Mouse (Mus musculus) limb, embryonic 10.5 days (tissue): ENCODE measurements at regions not wholly inside any gene's neighbourhood (a gene's known extent, or its start where the extent isn't known, plus 50 kb on each side); places are given as distances from the start of the nearest gene placed in this dataset.

Source experiments
- DNase-seq: peaks from one replicate; pipeline ENCODE4 v3.0.0-alpha.2; 2017; ENCODE audit warnings: low spot score
- H3K27ac ChIP-seq: fragments of 300-500 bp; sonication (generic); 2 replicates; pipeline ENCODE4 v1.5.1; 2016; ENCODE audit warnings: mild to moderate bottlenecking
- H3K27me3 ChIP-seq: fragments of 300-500 bp; sonication (generic); 2 replicates; pipeline ENCODE4 v1.6.1; 2016; ENCODE audit warnings: low read depth, mild to moderate bottlenecking; ENCODE audit not compliant: poor library complexity, severe bottlenecking
- H3K36me3 ChIP-seq: fragments of 300-500 bp; sonication (generic); 2 replicates; pipeline ENCODE4 v1.6.1; 2016; ENCODE audit warnings: mild to moderate bottlenecking, moderate library complexity
- H3K4me1 ChIP-seq: fragments of 300-500 bp; sonication (generic); 2 replicates; pipeline ENCODE4 v1.6.1; 2016
- H3K4me3 ChIP-seq: fragments of 300-500 bp; sonication (generic); 2 replicates; pipeline ENCODE4 v1.5.1; 2016; ENCODE audit warnings: mild to moderate bottlenecking, moderate library complexity
- H3K9me3 ChIP-seq: fragments of 300-500 bp; sonication (generic); replicated peaks from 2 replicates; pipeline ENCODE4 v1.6.1; 2016; ENCODE audit warnings: mild to moderate bottlenecking
- WGBS: fragments of 180-500 bp; shearing (Covaris S2); methylation state at CpG from one replicate; pipeline ENCODE4 v1.1.7; 2016; 5-methylcytosine and 5-hydroxymethylcytosine counted together

DNA sequence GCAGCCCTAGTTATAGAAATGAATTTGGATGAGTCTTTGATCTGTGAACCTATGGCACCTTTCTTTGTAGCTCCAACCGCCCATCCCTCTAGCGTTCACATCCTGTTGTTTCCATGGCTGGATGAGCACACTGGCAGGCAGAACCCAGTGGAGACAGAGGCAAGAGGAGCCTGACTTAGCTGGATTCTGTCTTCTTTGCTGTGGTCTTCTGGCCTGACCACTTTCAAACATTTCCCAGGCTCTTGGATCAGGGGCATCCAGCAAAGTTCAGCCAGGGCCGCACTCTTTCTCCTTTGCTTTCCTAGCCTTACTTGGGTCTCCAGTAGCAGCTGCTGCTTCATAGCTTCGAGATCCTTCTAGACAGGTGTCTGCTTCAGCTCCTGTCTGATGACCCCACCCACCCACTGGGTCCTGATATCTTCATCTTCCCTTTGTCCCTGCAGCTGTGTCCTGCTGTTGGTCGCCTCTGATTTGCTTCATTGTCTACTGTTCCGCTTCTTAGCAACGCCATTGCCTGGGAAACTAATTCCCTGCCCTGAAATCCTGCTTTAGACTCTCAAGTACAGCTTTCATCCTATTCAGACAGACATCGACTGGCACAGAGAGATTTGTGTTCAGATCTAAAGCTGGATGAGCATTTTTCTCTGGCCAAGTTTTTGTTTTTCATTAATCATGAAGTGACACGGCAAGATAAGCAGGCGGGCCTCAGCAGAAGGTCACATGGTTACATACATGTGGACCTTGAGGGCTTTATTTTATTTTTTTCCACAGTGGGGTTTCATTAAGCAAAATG lies 153.6 kb upstream of the Tnp1 start:
- Histone ChIP-seq H3K36me3 (no peaks in the 10 kb centered on the region), H3K4me1 (peaks cover 19% of the 10 kb centered on the region), H3K9me3 (0 out of 2 replicates have a peak, but pooled peaks cover 2% of the 10 kb centered on the region), H3K27me3 (no peaks in the 10 kb centered on the region), H3K27ac (peak overlapping the region; percentile 10; the same call in 1 of the 2 replicates), H3K4me3 (no peak overlapping the region)
- WGBS = 76% methylated on average over 10 of the region's 10 CpGs
- DNase-seq = no peak

- Histone ChIP-seq H3K27ac (no peak overlapping the region), H3K27me3 (no peaks in the 10 kb centered on the region), H3K9me3 (no peaks in the 10 kb centered on the region), H3K36me3 (no peaks in the 10 kb centered on the region), H3K4me1 (no peaks in the 10 kb centered on the region), H3K4me3 (no peak overlapping the region)
- DNase-seq = no peak
- 97% methylated on average over 3 of the region's 3 CpGs for WGBS
Measured at GRCm38 (mm10) chr1:73160199-73160598, 144.5 kb upstream of the Tnp1 start.

GRCm38 (mm10) chr1:73159405-73159976 lies 143.8 kb upstream of the Tnp1 start:
- Histone ChIP-seq H3K4me3 (no peak overlapping the region), H3K27ac (peak overlapping the region; percentile 28; the same call in 1 of the 2 replicates), H3K27me3 (no peaks in the 10 kb centered on the region), H3K4me1 (no peaks in the 10 kb centered on the region), H3K36me3 (no peaks in the 10 kb centered on the region), H3K9me3 (no peaks in the 10 kb centered on the region)
- 88% methylated on average over 7 of the region's 7 CpGs for WGBS
- no peak for DNase-seq

GRCm38 (mm10) chr1:73153438-73154097 lies 137.9 kb upstream of the Tnp1 start:
- no peak overlapping the region for H3K4me3 ChIP-seq
- peaks cover 11% of the 10 kb centered on the region for H3K4me1 ChIP-seq
- no peaks in the 10 kb centered on the region for H3K27me3 ChIP-seq
- no peak for DNase-seq
- H3K9me3 ChIP-seq = no peaks in the 10 kb centered on the region
- 0 out of 2 replicates have a peak overlapping the region, but pooled peaks have one; percentile 42 for H3K27ac ChIP-seq
- 84% methylated on average over 9 of the region's 9 CpGs for WGBS
- H3K36me3 ChIP-seq = no peaks in the 10 kb centered on the region

DNA sequence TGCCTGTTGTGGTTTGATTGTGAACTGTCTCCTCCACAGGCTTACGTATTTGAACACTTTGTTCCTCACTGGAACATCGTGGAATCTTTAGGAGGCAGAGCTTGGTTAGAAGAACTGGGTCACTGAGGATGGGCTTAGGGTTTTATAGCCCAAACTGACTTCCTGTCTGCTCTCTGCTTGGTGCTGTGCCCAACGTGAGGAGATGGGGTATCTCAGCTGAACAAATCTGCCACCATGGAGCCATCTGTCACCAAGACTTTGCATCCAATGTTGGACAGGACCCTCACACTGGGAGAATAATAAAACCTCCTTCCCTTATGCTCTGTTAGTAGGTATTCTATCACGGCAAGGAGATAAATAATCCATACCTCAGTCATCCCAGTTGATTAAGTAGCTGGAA lies 134.2 kb upstream of the Tnp1 start:
- H3K27me3 ChIP-seq = no peaks in the 10 kb centered on the region
- H3K36me3 ChIP-seq = no peaks in the 10 kb centered on the region
- no peak for DNase-seq
- no peak overlapping the region for H3K27ac ChIP-seq
- H3K4me3 ChIP-seq = no peak overlapping the region
- no peaks in the 10 kb centered on the region for H3K9me3 ChIP-seq
- 83% methylated on average over 4 of the region's 4 CpGs for WGBS
- peaks cover 11% of the 10 kb centered on the region for H3K4me1 ChIP-seq

GRCm38 (mm10) chr1:73142845-73143244 lies 127.1 kb upstream of the Tnp1 start:
- H3K36me3 ChIP-seq = no peaks in the 10 kb centered on the region
- no peak overlapping the region for H3K27ac ChIP-seq
- no peaks in the 10 kb centered on the region for H3K27me3 ChIP-seq
- DNase-seq = no peak
- no peaks in the 10 kb centered on the region for H3K9me3 ChIP-seq
- H3K4me3 ChIP-seq = no peak overlapping the region
- WGBS = 92% methylated on average over 8 of the region's 8 CpGs
- H3K4me1 ChIP-seq = peaks cover 7% of the 10 kb centered on the region

DNA sequence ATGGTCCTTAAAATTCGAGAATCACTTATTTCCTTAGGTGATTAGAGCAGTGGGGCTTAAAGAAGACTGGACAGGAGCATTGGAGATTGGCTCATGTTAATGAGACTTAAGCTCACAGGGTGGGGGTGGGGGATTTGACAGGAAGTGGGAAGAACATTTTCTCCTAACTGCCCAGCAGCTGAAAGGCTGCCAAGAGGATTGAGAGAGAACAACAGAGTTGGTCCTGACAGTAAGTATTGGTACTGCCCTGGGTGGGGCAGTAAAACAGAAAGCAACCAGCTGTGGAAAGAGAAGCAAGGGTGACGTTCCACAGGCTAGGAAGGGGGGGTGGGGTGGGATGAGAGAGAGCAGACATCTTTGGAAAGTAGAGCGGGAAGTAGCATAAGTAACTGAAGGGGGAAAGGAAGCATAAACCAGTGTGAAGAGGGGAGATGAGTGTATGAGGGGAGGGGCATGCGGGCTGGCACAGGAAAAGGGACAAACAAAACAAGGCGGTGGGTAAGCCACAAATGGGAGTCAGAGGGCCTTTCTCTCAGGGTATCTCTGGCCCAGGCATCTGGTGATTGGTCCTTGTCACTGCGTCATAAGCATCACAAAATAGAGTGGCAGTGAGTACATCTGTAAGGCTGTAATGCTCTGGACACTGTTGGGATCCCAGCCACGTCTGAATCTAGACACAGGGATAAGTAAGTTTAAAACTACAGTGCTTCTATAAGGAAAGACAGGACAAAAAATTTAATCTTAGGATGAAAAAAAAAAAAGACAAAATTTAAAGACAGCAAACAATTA lies 125.0 kb upstream of the Tnp1 start:
- no peaks in the 10 kb centered on the region for H3K9me3 ChIP-seq
- no peak overlapping the region for H3K27ac ChIP-seq
- DNase-seq = no peak
- peaks cover 7% of the 10 kb centered on the region for H3K4me1 ChIP-seq
- WGBS = 66% methylated on average over 7 of the region's 7 CpGs
- no peaks in the 10 kb centered on the region for H3K36me3 ChIP-seq
- H3K27me3 ChIP-seq = no peaks in the 10 kb centered on the region
- no peak overlapping the region for H3K4me3 ChIP-seq

GRCm38 (mm10) chr1:73130215-73130861 lies 114.6 kb upstream of the Tnp1 start:
- Histone ChIP-seq H3K27ac (no peak overlapping the region), H3K36me3 (no peaks in the 10 kb centered on the region), H3K27me3 (no peaks in the 10 kb centered on the region), H3K4me1 (peaks cover 7% of the 10 kb centered on the region; the same call in 1 of the 2 replicates), H3K4me3 (no peak overlapping the region), H3K9me3 (no peaks in the 10 kb centered on the region)
- no peak for DNase-seq
- 51% methylated on average over 4 of the region's 4 CpGs for WGBS

- DNase-seq = no peak
- H3K27ac ChIP-seq = no peak overlapping the region
- no peaks in the 10 kb centered on the region for H3K27me3 ChIP-seq
- no peaks in the 10 kb centered on the region for H3K36me3 ChIP-seq
- no peaks in the 10 kb centered on the region for H3K9me3 ChIP-seq
- WGBS = 89% methylated on average over 9 of the region's 9 CpGs
- no peak overlapping the region for H3K4me3 ChIP-seq
- H3K4me1 ChIP-seq = peaks cover 2% of the 10 kb centered on the region; the same call in 1 of the 2 replicates
Measured at GRCm38 (mm10) chr1:73123012-73123411, 107.3 kb upstream of the Tnp1 start.

GRCm38 (mm10) chr1:73118661-73119060 lies 103.0 kb upstream of the Tnp1 start:
- H3K9me3 ChIP-seq = no peaks in the 10 kb centered on the region
- H3K4me3 ChIP-seq = no peak overlapping the region
- no peak for DNase-seq
- H3K36me3 ChIP-seq = no peaks in the 10 kb centered on the region
- 79% methylated on average over 6 of the region's 6 CpGs for WGBS
- no peaks in the 10 kb centered on the region for H3K27me3 ChIP-seq
- peaks cover 10% of the 10 kb centered on the region for H3K4me1 ChIP-seq
- no peak overlapping the region for H3K27ac ChIP-seq

- Histone ChIP-seq H3K27me3 (no peaks in the 10 kb centered on the region), H3K4me3 (no peak overlapping the region), H3K36me3 (no peaks in the 10 kb centered on the region), H3K9me3 (no peaks in the 10 kb centered on the region), H3K27ac (no peak overlapping the region), H3K4me1 (peaks cover 10% of the 10 kb centered on the region)
- no peak for DNase-seq
- WGBS = 42% methylated on average over 2 of the region's 2 CpGs
Measured at GRCm38 (mm10) chr1:73116526-73116925, 100.8 kb upstream of the Tnp1 start.

DNA sequence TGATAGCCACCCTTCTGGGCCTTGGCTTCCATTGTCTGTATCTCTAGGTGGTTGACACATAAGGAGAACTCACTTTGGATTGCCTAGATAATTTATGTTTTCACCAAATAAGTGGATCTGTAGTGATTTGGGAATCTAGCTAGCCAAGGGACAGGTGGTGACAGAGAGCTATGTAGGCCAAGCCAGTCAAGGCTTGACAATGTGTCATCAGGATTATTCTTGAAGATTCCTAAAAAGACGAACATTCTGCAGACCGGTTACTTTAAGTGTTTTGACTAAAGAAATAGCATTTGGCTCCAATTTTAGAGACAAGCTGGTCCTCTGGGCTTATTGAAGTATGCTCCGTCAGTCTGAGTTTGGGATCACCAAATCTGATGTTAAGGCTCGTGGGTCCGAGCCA lies 100.1 kb upstream of the Tnp1 start:
- DNase-seq = no peak

More for the DNA sequence above, 100.1 kb upstream of the Tnp1 start:
- Histone ChIP-seq H3K4me1 (peaks cover 10% of the 10 kb centered on the region), H3K36me3 (no peaks in the 10 kb centered on the region), H3K9me3 (no peaks in the 10 kb centered on the region), H3K27ac (no peak overlapping the region), H3K27me3 (no peaks in the 10 kb centered on the region), H3K4me3 (no peak overlapping the region)
- 96% methylated on average over 5 of the region's 5 CpGs for WGBS
